Mouse (Mus musculus) spleen, adult 18-20 months (tissue): Measurements from ENCODE around the gene Olfr992.
"Not testable (repeated sequence)": the region's sequence is repeated elsewhere in the genome, so short reads cannot be mapped to it uniquely, and the experiment has no call there.

Source experiments
- DNase-seq, 2 experiments: peaks; one replicate each; pipeline ENCODE4 v3.0.0; 2022; ENCODE audit warnings: mixed read lengths in 2 of 2

The Olfr992 gene

GRCm38 (mm10) chr2:85409369-85409768 is at the start of gene Olfr992:
Olfr992 (minus strand) TSS chr2:85409469.
- no peak for DNase-seq

- no peak for DNase-seq
Observed at GRCm38 (mm10) chr2:85443539-85443938, 34.3 kb upstream of the Olfr992 start, which contains the start of gene Olfr995. Olfr995 (minus strand) TSS chr2:85443639.

- DNase-seq: no peak
Observed at GRCm38 (mm10) chr2:85442546-85442945, 33.3 kb upstream of the Olfr992 start.

- DNase-seq: no peak
Observed at GRCm38 (mm10) chr2:85436351-85436750, 27.1 kb upstream of the Olfr992 start, which contains the start of gene Olfr994. Olfr994 (minus strand) TSS chr2:85436451.

GRCm38 (mm10) chr2:85425893-85426292 is 16.6 kb upstream of the Olfr992 start:
- no peak for DNase-seq

- no peak for DNase-seq
Observed at GRCm38 (mm10) chr2:85414777-85415176, 5.5 kb upstream of the Olfr992 start, which contains the start of gene Olfr993. Olfr993 (minus strand) TSS chr2:85414877.

- not testable (repeated sequence) for DNase-seq
Observed at GRCm38 (mm10) chr2:85363127-85363526, 46.1 kb downstream of the Olfr992 start, which contains the start of gene Olfr988. Olfr988 (minus strand) TSS chr2:85363227.
